Mouse (Mus musculus): ENCODE measurements around the gene Frmd4a. TPM values are rescaled to one million over a fixed set of nuclear protein-coding genes. Genes with fewer than 3 reads are reported as not detected.

Gene Frmd4a
- total and polyA plus RNA-seq, 2 experiments from 2014 or later = 11.9 to 44.1 TPM

DNA sequence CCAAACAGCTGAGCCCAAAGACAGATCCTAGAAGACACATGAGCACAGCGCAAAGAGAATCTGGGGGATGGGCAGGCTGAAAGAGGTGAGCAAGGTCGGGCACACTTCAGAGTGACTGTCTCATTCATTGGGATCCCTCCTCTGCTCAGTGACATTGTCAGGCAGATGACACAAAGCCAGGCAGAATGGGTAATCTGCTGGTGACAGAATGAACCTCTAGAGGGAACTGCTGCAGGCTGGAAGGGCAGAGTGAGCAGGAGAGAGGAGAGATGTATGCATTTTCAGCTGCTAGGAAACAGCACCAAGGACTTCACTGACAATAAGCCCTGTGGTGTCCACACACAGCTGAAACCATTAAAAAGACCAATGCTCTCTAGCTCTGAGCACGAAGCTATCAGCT lies 211.0 kb downstream of the Frmd4a start:
- DNase-seq (ENCODE audit: low spot score) = peak; percentile 31
- Histone ChIP-seq H3K9ac (replicated peaks; ENCODE audit: low read depth, low read length) (no peak overlapping the region), H3K4me3 (ENCODE audit: low read depth, low read length) (no peak overlapping the region), H3K4me1 (ENCODE audit: control insufficient read depth, insufficient read depth) (peaks cover 35% of the 10 kb centered on the region), H3K27me3 (ENCODE audit: control insufficient read depth, insufficient read depth, low read length) (no peaks in the 10 kb centered on the region), H3K27ac (ENCODE audit: low read depth) (no peak overlapping the region), H3K9me3 (replicated peaks; ENCODE audit: control insufficient read depth, low read length) (no peaks in the 10 kb centered on the region), H3K4me2 (ENCODE audit: low read depth, low read length) (no peak overlapping the region), H3K36me3 (replicated peaks; ENCODE audit: control insufficient read depth, insufficient read depth, low read length) (no peaks in the 10 kb centered on the region)
- WGBS = 24% methylated on average over 3 of the region's 3 CpGs
- ATAC-seq (ENCODE audit: insufficient read depth, low read depth) = peak; percentile 43; the same call in 1 of the 2 replicates
- peak; percentile 50; the same call in 1 of the 2 replicates for TF ChIP-seq CTCF (IDR thresholded peaks at IDR 0.05; ENCODE audit: low read depth)
- TF ChIP-seq EP300 (IDR thresholded peaks at IDR 0.05; ENCODE audit: low read depth) = no peak

GRCm38 (mm10) chr2:4232335-4232734 lies 214.8 kb downstream of the Frmd4a start:
- Histone ChIP-seq H3K27me3 (ENCODE audit: control insufficient read depth, insufficient read depth, low read length) (no peaks in the 10 kb centered on the region), H3K9me3 (replicated peaks; ENCODE audit: control insufficient read depth, low read length) (no peaks in the 10 kb centered on the region), H3K4me1 (ENCODE audit: control insufficient read depth, insufficient read depth) (peaks cover 27% of the 10 kb centered on the region), H3K4me3 (ENCODE audit: low read depth, low read length) (no peak overlapping the region), H3K9ac (replicated peaks; ENCODE audit: low read depth, low read length) (no peak overlapping the region), H3K36me3 (replicated peaks; ENCODE audit: control insufficient read depth, insufficient read depth, low read length) (no peaks in the 10 kb centered on the region), H3K4me2 (ENCODE audit: low read depth, low read length) (0 out of 2 replicates have a peak overlapping the region, but pooled peaks have one; percentile 21), H3K27ac (ENCODE audit: low read depth) (no peak overlapping the region)
- DNase-seq (ENCODE audit: low spot score) (no peak), ATAC-seq (ENCODE audit: insufficient read depth, low read depth) (no peak)
- TF ChIP-seq CTCF (IDR thresholded peaks at IDR 0.05; ENCODE audit: low read depth) (no peak), EP300 (IDR thresholded peaks at IDR 0.05; ENCODE audit: low read depth) (no peak)
- 52% methylated on average over 3 of the region's 3 CpGs for WGBS

- DNase-seq (ENCODE audit: low spot score) = peak; percentile 35
- 0 out of 2 replicates have a peak overlapping the region, but pooled peaks have one; percentile 10 for H3K27ac ChIP-seq (ENCODE audit: low read depth)
These were observed 215.3 kb downstream of the Frmd4a start for GRCm38 (mm10) chr2:4232761-4233322.

DNA sequence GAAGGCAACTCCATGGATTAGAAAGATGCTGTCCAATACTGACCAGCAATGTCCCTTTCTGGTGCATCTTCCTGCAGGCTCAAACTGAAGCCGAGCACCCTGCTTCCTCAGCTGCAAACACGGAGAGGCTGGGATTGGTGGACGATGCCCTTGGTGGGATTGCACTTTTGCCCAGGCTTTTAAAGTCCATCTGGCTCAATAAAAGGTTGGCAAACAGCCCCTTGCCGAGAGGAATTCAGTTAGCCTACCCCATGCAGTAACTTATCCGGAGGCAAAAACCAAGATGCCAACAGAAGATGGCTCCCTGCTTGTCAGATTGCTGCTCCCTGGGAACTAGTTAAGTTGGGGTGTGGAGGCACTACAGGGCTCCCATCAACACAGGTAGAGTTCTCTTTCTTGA lies 220.2 kb downstream of the Frmd4a start:
- no peaks in the 10 kb centered on the region for H3K36me3 ChIP-seq (replicated peaks; ENCODE audit: control insufficient read depth, insufficient read depth, low read length)
- WGBS = 87% methylated on average over 5 of the region's 5 CpGs
- no peak overlapping the region for H3K4me3 ChIP-seq (ENCODE audit: low read depth, low read length)
- no peaks in the 10 kb centered on the region for H3K9me3 ChIP-seq (replicated peaks; ENCODE audit: control insufficient read depth, low read length)
- ATAC-seq (ENCODE audit: insufficient read depth, low read depth) = no peak
- DNase-seq (ENCODE audit: low spot score) = no peak
- H3K27me3 ChIP-seq (ENCODE audit: control insufficient read depth, insufficient read depth, low read length) = no peaks in the 10 kb centered on the region
- no peak overlapping the region for H3K9ac ChIP-seq (replicated peaks; ENCODE audit: low read depth, low read length)
- H3K4me1 ChIP-seq (ENCODE audit: control insufficient read depth, insufficient read depth) = peaks cover 5% of the 10 kb centered on the region; the same call in 1 of the 2 replicates
- no peak overlapping the region for H3K27ac ChIP-seq (ENCODE audit: low read depth)
- no peak overlapping the region for H3K4me2 ChIP-seq (ENCODE audit: low read depth, low read length)
- TF ChIP-seq EP300 (IDR thresholded peaks at IDR 0.05; ENCODE audit: low read depth) (no peak), CTCF (IDR thresholded peaks at IDR 0.05; ENCODE audit: low read depth) (no peak)

More at GRCm38 (mm10) chr2:4232761-4233322, 215.3 kb downstream of the Frmd4a start:
- no peaks in the 10 kb centered on the region for H3K36me3 ChIP-seq (replicated peaks; ENCODE audit: control insufficient read depth, insufficient read depth, low read length)
- peaks cover 22% of the 10 kb centered on the region for H3K4me1 ChIP-seq (ENCODE audit: control insufficient read depth, insufficient read depth)
- TF ChIP-seq EP300 (IDR thresholded peaks at IDR 0.05; ENCODE audit: low read depth) (no peak), CTCF (IDR thresholded peaks at IDR 0.05; ENCODE audit: low read depth) (no peak)
- H3K9ac ChIP-seq (replicated peaks; ENCODE audit: low read depth, low read length) = no peak overlapping the region
- no peaks in the 10 kb centered on the region for H3K9me3 ChIP-seq (replicated peaks; ENCODE audit: control insufficient read depth, low read length)
- WGBS = 14% methylated on average over 10 of the region's 10 CpGs
- H3K4me2 ChIP-seq (ENCODE audit: low read depth, low read length) = peak overlapping the region; percentile 21; the same call in 1 of the 2 replicates
- H3K27me3 ChIP-seq (ENCODE audit: control insufficient read depth, insufficient read depth, low read length) = no peaks in the 10 kb centered on the region
- peak; percentile 57; the same call in 1 of the 2 replicates for ATAC-seq (ENCODE audit: insufficient read depth, low read depth)
- H3K4me3 ChIP-seq (ENCODE audit: low read depth, low read length) = no peak overlapping the region

DNA sequence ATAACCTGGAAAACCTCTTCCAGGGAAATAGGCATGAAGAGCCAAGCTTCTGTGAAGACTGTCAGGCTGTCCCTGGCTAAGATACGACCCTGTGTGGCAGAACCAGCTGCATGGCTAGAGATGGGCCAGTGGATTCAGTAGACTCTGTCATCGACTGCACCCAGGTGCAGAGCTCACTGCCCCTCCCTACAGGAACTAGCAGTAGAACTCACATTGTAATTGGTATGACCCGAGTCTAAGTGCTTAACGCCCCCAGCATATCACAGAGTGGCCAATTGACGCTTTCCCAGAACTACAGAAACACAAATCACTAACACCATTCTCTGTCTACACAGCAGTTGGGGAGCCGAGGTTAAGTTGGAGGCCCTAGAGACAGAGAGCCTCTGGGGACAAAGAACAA lies 232.2 kb downstream of the Frmd4a start:
- no peak for ATAC-seq (ENCODE audit: insufficient read depth, low read depth)
- Histone ChIP-seq H3K9me3 (replicated peaks; ENCODE audit: control insufficient read depth, low read length) (no peaks in the 10 kb centered on the region), H3K4me2 (ENCODE audit: low read depth, low read length) (no peak overlapping the region), H3K36me3 (replicated peaks; ENCODE audit: control insufficient read depth, insufficient read depth, low read length) (no peaks in the 10 kb centered on the region), H3K27me3 (ENCODE audit: control insufficient read depth, insufficient read depth, low read length) (no peaks in the 10 kb centered on the region), H3K27ac (ENCODE audit: low read depth) (no peak overlapping the region), H3K4me1 (ENCODE audit: control insufficient read depth, insufficient read depth) (peaks cover 18% of the 10 kb centered on the region), H3K4me3 (ENCODE audit: low read depth, low read length) (no peak overlapping the region), H3K9ac (replicated peaks; ENCODE audit: low read depth, low read length) (no peak overlapping the region)
- TF ChIP-seq EP300 (IDR thresholded peaks at IDR 0.05; ENCODE audit: low read depth) (no peak), CTCF (IDR thresholded peaks at IDR 0.05; ENCODE audit: low read depth) (no peak)
- WGBS = 34% methylated on average over 6 of the region's 6 CpGs
- DNase-seq (ENCODE audit: low spot score) = no peak

All from heart, postnatal 0 days (tissue).